Mouse (Mus musculus): Measurements from ENCODE around the gene Baz2a. TPM values are rescaled to one million over a fixed set of nuclear protein-coding genes. Genes with fewer than 3 reads are reported as not detected.

The Baz2a gene
- polyA plus RNA-seq, 1 experiment from 2014 or later = 10.0 TPM

MicroRNA genes within 50 kb of the gene (microRNA counts, 519-probe panel; counts per million panel counts)
- microRNA mmu-miR-677 = not detected

Small RNA genes lying within 50 kb of the gene (microRNA-seq; reads per million reads assigned to microRNA genes)
- gene Mir677 = 17.3 reads per million, percentile 34 among the genes with 10 or more reads in this experiment

Other genes starting within 250 kb of the Baz2a start
- not detected in 2 replicates for gene Rdh19, start 241.6 kb upstream of the Baz2a start, polyA plus RNA-seq (2015; fragmentation: Nextera tagmentation; extraction: Ambion mirVana)
- not detected in 2 replicates for gene Rdh16f2, start 225.1 kb upstream of the Baz2a start, polyA plus RNA-seq (2015; fragmentation: Nextera tagmentation; extraction: Ambion mirVana)
- gene Rdh7, start 202.8 kb upstream of the Baz2a start, polyA plus RNA-seq (2015; fragmentation: Nextera tagmentation; extraction: Ambion mirVana) = not detected in 2 replicates
- gene Sdr9c7, start 193.1 kb upstream of the Baz2a start, polyA plus RNA-seq (2015; fragmentation: Nextera tagmentation; extraction: Ambion mirVana) = not detected in 2 replicates
- gene Hsd17b6, start 84.0 kb upstream of the Baz2a start, polyA plus RNA-seq (2015; fragmentation: Nextera tagmentation; extraction: Ambion mirVana) = not detected in 2 replicates
- gene Prim1, start 76.4 kb upstream of the Baz2a start, polyA plus RNA-seq (2015; fragmentation: Nextera tagmentation; extraction: Ambion mirVana) = 57.8 and 59.8 TPM in 2 replicates
- gene Naca, start 56.0 kb upstream of the Baz2a start, polyA plus RNA-seq (2015; fragmentation: Nextera tagmentation; extraction: Ambion mirVana) = 545 and 574 TPM in 2 replicates
- 395 and 436 TPM in 2 replicates for gene Ptges3, start 32.6 kb upstream of the Baz2a start, polyA plus RNA-seq (2015; fragmentation: Nextera tagmentation; extraction: Ambion mirVana)
- 2,097 and 2,145 TPM in 2 replicates for gene Atp5b, start 8.3 kb upstream of the Baz2a start, polyA plus RNA-seq (2015; fragmentation: Nextera tagmentation; extraction: Ambion mirVana)
- gene Rbms2, start 88.7 kb downstream of the Baz2a start, polyA plus RNA-seq (2015; fragmentation: Nextera tagmentation; extraction: Ambion mirVana) = 8.5 and 9.5 TPM in 2 replicates
- gene Gls2, start 102.9 kb downstream of the Baz2a start, polyA plus RNA-seq (2015; fragmentation: Nextera tagmentation; extraction: Ambion mirVana) = 0.68 and 1.1 TPM in 2 replicates
- 16.6 and 18.0 TPM in 2 replicates for gene Spryd4, start 120.2 kb downstream of the Baz2a start, polyA plus RNA-seq (2015; fragmentation: Nextera tagmentation; extraction: Ambion mirVana)
- not detected in 2 replicates for gene Mip, start 134.3 kb downstream of the Baz2a start, polyA plus RNA-seq (2015; fragmentation: Nextera tagmentation; extraction: Ambion mirVana)
- 29.4 and 32.2 TPM in 2 replicates for gene Timeless, start 140.5 kb downstream of the Baz2a start, polyA plus RNA-seq (2015; fragmentation: Nextera tagmentation; extraction: Ambion mirVana)
- gene Apon, start 162.5 kb downstream of the Baz2a start, polyA plus RNA-seq (2015; fragmentation: Nextera tagmentation; extraction: Ambion mirVana) = not detected in 2 replicates
- gene Apof, start 177.1 kb downstream of the Baz2a start, polyA plus RNA-seq (2015; fragmentation: Nextera tagmentation; extraction: Ambion mirVana) = not detected in 2 replicates
- 18.7 and 23.3 TPM in 2 replicates for gene Stat2, start 179.0 kb downstream of the Baz2a start, polyA plus RNA-seq (2015; fragmentation: Nextera tagmentation; extraction: Ambion mirVana)
- 0.39 TPM in 1 of 2 replicates, not detected in the other for gene Il23a, start 207.2 kb downstream of the Baz2a start, polyA plus RNA-seq (2015; fragmentation: Nextera tagmentation; extraction: Ambion mirVana)
- gene Pan2, start 211.8 kb downstream of the Baz2a start, polyA plus RNA-seq (2015; fragmentation: Nextera tagmentation; extraction: Ambion mirVana) = 27.8 and 28.5 TPM in 2 replicates
- 190 and 195 TPM in 2 replicates for gene Cnpy2, start 230.9 kb downstream of the Baz2a start, polyA plus RNA-seq (2015; fragmentation: Nextera tagmentation; extraction: Ambion mirVana)
- 247 and 259 TPM in 2 replicates for gene Cs, start 246.2 kb downstream of the Baz2a start, polyA plus RNA-seq (2015; fragmentation: Nextera tagmentation; extraction: Ambion mirVana)

Data from forebrain, embryonic 16.5 days (tissue).